Mouse (Mus musculus) ES-CJ7 (cell line): ENCODE data around the gene Tbr1.
A peak's percentile ranks its signal among the peaks of the same experiment; 100 is the strongest.

Experiments used
- DNase-seq: peaks from one replicate; pipeline ENCODE4 v3.0.0; 2011; ENCODE audit warnings: low read depth, low spot score

Tbr1 gene

GRCm38 (mm10) chr2:61802656-61803251 is at the start of gene Tbr1:
Tbr1 (plus strand) TSS chr2:61802930.
- no peak for DNase-seq

DNA sequence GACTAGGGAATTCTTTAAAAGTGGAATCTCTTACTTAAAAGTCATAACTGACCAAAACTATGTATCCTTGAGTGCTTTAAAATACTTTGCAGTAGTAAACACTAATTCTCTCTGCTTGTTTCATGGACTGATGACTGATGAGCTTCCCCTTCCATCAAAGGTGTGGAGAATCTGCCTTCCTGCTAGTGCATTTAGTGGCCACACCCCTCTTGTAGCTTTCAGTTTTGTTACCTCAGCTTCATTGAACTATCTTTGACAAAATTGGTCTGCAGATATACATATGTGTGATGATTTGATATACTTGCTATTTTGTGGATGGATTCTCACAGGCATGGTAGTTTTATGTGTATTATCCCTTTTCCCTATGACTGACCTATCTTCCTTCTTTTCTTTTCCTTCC is 47.7 kb upstream of the Tbr1 start:
- DNase-seq: no peak

DNA sequence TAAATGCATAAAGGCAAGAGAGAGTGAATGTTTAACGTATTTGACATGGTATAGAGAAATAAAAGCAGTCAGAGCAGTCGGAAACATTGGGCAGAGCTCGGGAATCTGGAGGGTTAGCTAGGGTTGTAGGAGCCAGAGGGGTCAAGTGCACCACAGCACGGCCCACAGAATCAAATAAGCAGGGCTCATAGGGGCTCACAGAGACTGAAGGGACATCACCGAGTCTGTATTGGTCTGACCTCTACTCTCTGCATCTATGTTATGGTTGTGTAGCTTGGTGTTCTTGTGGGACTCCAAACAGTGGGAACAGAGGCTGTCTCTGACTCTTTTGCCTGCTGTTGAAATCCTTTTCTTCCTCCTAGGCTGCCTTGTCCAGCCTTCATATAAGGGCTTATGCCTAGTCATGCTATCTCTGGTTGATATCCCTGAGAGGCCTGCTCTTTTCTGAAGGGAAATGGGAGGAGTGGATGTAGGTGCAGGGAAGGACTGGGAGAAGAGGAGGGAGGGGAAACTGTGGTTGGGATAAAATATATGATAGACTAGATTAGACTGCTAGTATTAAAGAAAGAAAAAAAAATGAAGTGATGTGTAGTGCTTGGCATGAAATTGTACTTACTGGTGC is 43.4 kb upstream of the Tbr1 start:
- DNase-seq: no peak

DNA sequence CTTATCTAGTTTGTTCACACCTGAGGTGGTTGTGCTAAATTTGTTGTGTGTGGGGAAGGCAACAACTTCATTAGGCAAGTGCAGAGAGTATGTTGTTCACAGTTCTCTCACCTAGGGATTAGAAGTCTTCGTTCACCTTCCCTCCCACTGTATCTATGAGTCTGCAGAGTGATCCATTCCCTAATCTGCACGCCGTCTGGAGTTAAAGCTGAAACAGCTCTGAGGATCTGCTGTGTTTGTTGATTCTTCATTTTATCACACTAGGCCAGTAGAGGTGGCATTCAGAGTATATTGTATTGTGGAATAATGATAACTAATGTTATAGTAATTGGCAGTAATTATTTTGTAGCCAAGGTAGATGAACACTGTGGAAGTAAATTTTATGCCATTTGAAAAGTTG is 42.7 kb upstream of the Tbr1 start:
- no peak for DNase-seq

DNA sequence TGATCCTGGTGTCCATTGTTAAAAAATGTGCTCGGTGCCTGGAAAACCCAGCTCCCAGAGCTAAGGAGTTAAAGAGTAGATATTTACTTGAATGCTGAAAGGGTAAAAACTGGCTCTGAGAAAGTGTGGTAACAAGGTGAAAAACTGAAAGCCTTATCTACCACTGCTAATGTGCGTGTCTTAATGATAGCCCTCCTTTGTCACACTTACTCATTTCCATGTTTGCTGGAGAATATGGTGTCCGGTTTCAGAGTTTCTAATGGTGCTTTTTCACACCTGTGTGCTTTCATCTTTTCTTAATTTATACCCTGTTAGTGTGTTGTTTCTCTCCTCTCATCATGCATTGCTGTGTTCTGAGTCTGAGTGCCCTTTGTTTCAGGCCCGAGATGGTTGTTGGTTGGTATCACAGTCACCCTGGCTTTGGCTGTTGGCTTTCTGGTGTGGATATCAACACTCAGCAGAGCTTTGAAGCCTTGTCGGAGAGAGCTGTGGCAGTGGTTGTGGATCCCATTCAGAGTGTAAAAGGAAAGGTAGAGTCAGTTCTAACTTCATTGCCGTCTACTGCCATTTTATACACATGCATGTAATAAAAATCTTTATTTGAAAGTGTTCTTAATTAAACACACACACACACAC is 38.1 kb upstream of the Tbr1 start:
- no peak for DNase-seq

- no peak for DNase-seq
These were observed 37.2 kb upstream of the Tbr1 start for GRCm38 (mm10) chr2:61765526-61765925.

GRCm38 (mm10) chr2:61780794-61781193 is 21.9 kb upstream of the Tbr1 start:
- no peak for DNase-seq

GRCm38 (mm10) chr2:61794960-61795359 is 7.8 kb upstream of the Tbr1 start:
- no peak for DNase-seq

GRCm38 (mm10) chr2:61798048-61798447 is 4.7 kb upstream of the Tbr1 start:
- no peak for DNase-seq

GRCm38 (mm10) chr2:61803443-61804367 is 975 bp downstream of the Tbr1 start:
- no peak for DNase-seq

GRCm38 (mm10) chr2:61804382-61804840 is 1.7 kb downstream of the Tbr1 start:
- no peak for DNase-seq

- DNase-seq: no peak
These were observed 2.3 kb downstream of the Tbr1 start for GRCm38 (mm10) chr2:61804841-61805540.

- DNase-seq: peak; percentile 39
These were observed 3.0 kb downstream of the Tbr1 start for GRCm38 (mm10) chr2:61805541-61806345.

DNA sequence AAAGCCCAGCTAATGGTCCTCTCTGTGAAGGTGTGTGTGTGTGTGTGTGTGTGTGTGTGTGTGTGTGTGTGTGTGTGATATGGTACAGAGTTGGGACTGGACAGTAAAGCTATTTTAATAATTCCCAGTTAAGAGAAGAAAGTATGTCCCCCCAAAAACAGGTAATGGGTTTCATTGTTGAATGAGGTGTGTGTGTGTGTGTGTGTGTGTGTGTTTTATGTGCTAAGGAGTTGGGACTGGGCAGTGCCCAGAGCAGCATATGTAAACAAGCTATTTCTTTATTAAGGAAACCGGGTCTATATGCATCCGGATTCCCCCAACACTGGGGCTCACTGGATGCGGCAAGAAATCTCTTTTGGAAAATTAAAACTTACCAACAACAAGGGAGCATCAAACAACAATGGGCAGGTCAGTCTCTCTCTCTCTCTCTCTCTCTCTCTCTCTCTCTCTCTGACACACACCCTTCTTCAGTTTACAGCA is 3.7 kb downstream of the Tbr1 start:
- DNase-seq: no peak

GRCm38 (mm10) chr2:61807151-61807550 is 4.4 kb downstream of the Tbr1 start:
- peak; percentile 24 for DNase-seq

DNA sequence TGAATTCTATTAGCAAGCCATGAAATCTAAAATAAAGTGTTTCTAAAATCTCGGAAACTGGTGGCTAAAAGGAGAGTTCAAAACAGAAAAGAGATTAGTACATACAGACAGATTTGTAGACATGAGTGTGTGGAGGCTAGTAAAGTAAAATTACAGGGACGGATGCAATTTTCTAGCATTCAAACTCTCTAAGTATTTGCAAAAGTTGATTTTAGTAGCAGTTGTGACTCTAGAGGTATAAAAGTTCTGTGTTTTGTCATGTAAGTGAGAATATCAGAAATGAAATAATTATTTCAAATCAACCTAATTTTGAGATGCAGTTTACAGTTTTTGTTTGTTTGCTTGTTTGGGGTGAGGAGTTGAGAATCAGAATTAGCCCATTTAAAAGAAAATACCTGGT is 5.1 kb downstream of the Tbr1 start:
- no peak for DNase-seq

DNA sequence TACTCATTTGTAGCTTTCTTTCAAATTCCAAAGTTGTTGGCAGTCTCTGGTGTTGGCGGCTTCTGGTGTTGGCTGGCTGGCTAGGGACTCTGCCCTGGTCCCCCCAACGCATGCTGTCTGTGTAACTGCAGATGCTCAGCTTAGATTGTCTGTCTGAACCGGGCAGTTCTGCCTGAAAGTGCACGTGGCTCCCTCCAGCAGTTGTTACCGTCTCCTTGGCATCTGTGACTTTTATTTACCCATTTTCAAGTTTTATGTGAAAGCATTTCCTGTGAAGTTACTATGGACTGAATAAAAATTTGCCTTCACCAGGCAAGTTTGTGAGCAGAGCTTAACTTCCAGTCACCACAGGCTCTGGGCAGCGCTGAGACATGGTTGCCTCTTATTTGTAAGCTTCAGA is 6.0 kb downstream of the Tbr1 start:
- no peak for DNase-seq

DNA sequence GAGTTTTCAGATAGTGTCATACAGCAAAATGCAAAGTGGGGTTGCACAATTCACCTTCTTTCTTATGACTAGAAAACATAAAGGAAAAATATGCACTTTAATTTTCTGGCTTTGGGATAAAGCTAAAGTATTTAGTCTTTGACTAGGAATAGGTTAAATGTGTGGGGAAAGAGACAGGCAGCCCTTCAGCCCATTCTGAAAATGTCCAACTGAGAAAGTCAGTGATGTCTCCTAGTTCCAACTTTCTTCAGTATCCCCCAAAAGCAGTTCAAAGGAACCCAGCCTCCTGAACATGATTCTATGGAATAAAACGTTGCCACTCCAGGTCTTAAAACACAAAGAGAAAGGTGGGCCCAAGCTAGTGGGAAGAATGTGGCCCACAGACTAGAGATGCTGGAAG is 6.7 kb downstream of the Tbr1 start:
- DNase-seq: no peak

DNA sequence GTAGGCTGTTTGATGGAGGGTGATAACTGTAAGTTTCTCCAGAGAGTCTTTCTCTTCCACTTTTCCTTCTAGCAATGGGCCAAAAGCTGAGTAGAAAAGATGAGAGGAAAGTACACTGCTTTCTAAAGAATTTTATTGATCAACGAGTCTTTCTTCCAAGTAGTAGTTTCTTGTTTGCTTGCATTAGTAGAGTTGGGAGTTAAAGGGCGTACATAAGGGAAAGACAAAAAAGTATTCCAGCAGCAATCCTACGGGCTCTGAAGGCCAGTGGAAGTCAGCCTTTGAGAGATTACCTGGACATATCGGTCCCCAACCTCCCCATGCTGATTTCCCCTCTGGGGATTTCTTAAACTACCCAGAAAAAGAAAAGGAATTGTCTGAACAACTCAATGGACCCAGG is 8.0 kb downstream of the Tbr1 start:
- DNase-seq: no peak

GRCm38 (mm10) chr2:61811163-61811506 is 8.4 kb downstream of the Tbr1 start:
- peak; percentile 20 for DNase-seq
